Mouse (Mus musculus) forebrain, embryonic 13.5 days (tissue): Measurements from ENCODE around the gene Rsl24d1. TPM values are rescaled to one million over a fixed set of nuclear protein-coding genes. Genes with fewer than 3 reads are reported as not detected.
A peak's percentile ranks its signal among the peaks of the same experiment; 100 is the strongest.

Experiments
- ATAC-seq: fragments of 200-750 bp; cut with Nextera tagmentation; 2 replicates; pipeline ENCODE4 v1.8.0; 2017
- H3K27ac ChIP-seq: fragments of 300-500 bp; sonication (generic); 2 replicates; pipeline ENCODE4 v1.5.1; 2015; ENCODE audit warnings: inconsistent platforms, mild to moderate bottlenecking, moderate library complexity
- H3K27me3 ChIP-seq: fragments of 300-500 bp; sonication (generic); 2 replicates; pipeline ENCODE4 v1.6.1; 2015; ENCODE audit warnings: mild to moderate bottlenecking, inconsistent platforms
- H3K36me3 ChIP-seq: fragments of 300-500 bp; sonication (generic); 2 replicates; pipeline ENCODE4 v1.6.1; 2015; ENCODE audit warnings: mild to moderate bottlenecking, inconsistent platforms; ENCODE audit not compliant: poor library complexity, severe bottlenecking
- H3K4me1 ChIP-seq: fragments of 300-500 bp; sonication (generic); 2 replicates; pipeline ENCODE4 v1.6.1; 2015; ENCODE audit warnings: inconsistent platforms
- H3K4me2 ChIP-seq: fragments of 300-500 bp; sonication (generic); 2 replicates; pipeline ENCODE4 v1.6.1; 2015; ENCODE audit warnings: inconsistent platforms, mild to moderate bottlenecking, moderate library complexity
- H3K4me3 ChIP-seq: fragments of 300-500 bp; sonication (generic); 2 replicates; pipeline ENCODE4 v1.5.1; 2015; ENCODE audit warnings: mild to moderate bottlenecking, inconsistent platforms
- H3K9ac ChIP-seq: fragments of 300-500 bp; sonication (generic); 2 replicates; pipeline ENCODE4 v1.6.1; 2015; ENCODE audit warnings: mild to moderate bottlenecking, inconsistent platforms
- H3K9me3 ChIP-seq: fragments of 300-500 bp; sonication (generic); replicated peaks from 2 replicates; pipeline ENCODE4 v1.6.1; 2016; ENCODE audit warnings: inconsistent platforms
- WGBS: fragments of 180-500 bp; shearing (Covaris S2); methylation state at CpG from one replicate; pipeline ENCODE4 v1.1.7; 2015; 5-methylcytosine and 5-hydroxymethylcytosine counted together
- polyA plus RNA-seq: library from polyadenylated mRNA; unstranded; fragments of >200 nt; fragmentation: Nextera tagmentation; extraction: Ambion mirVana; gene quantifications from 2 replicates; pipeline ENCODE4 v1.2.1, GENCODE M21; 2015

Gene Rsl24d1
- polyA plus RNA-seq, 1 experiment from 2014 or later: 133 TPM

GRCm38 (mm10) chr9:73159265-73159664, 46.0 kb downstream of the Rsl24d1 start:
- no peaks in the 10 kb centered on the region for H3K27me3 ChIP-seq
- no peak for ATAC-seq
- H3K9ac ChIP-seq: no peak overlapping the region
- no peak overlapping the region for H3K4me3 ChIP-seq
- WGBS: 41% methylated on average over 1 of the region's 1 CpGs
- no peaks in the 10 kb centered on the region for H3K36me3 ChIP-seq
- H3K27ac ChIP-seq: no peak overlapping the region
- no peaks in the 10 kb centered on the region for H3K4me1 ChIP-seq
- no peak overlapping the region for H3K4me2 ChIP-seq
- H3K9me3 ChIP-seq: no peaks in the 10 kb centered on the region

- H3K9me3 ChIP-seq: no peaks in the 10 kb centered on the region
- peak overlapping the region; percentile 20; the same call in 1 of the 2 replicates for H3K4me3 ChIP-seq
- no peak overlapping the region for H3K9ac ChIP-seq
- WGBS: 21% methylated on average over 26 of the region's 26 CpGs
- no peaks in the 10 kb centered on the region for H3K4me1 ChIP-seq
- peak; percentile 82 for ATAC-seq
- H3K27me3 ChIP-seq: no peaks in the 10 kb centered on the region
- H3K36me3 ChIP-seq: no peaks in the 10 kb centered on the region
- peak overlapping the region; percentile 49 for H3K4me2 ChIP-seq
- H3K27ac ChIP-seq: no peak overlapping the region
Observed at GRCm38 (mm10) chr9:73162571-73163333, 49.5 kb downstream of the Rsl24d1 start.

GRCm38 (mm10) chr9:73165631-73166030, 52.4 kb downstream of the Rsl24d1 start:
- H3K4me2 ChIP-seq: no peak overlapping the region
- no peak overlapping the region for H3K4me3 ChIP-seq
- H3K9me3 ChIP-seq: no peaks in the 10 kb centered on the region; the same call in 1 of the 2 replicates
- whole genome bisulfite sequencing: 91% methylated on average over 4 of the region's 4 CpGs
- no peaks in the 10 kb centered on the region for H3K36me3 ChIP-seq
- no peaks in the 10 kb centered on the region for H3K27me3 ChIP-seq
- H3K27ac ChIP-seq: no peak overlapping the region
- no peak for ATAC-seq
- no peak overlapping the region for H3K9ac ChIP-seq
- H3K4me1 ChIP-seq: no peaks in the 10 kb centered on the region

Other genes with a start within 250 kb of the Rsl24d1 start
- gene Pygo1, start 187.8 kb upstream of the Rsl24d1 start, polyA plus RNA-seq: 10.5 and 10.7 TPM in 2 replicates
- 1.7 and 2.1 TPM in 2 replicates for gene Dyx1c1, start 154.6 kb upstream of the Rsl24d1 start, polyA plus RNA-seq
- not detected in 2 replicates for gene Gm44503, start 154.6 kb upstream of the Rsl24d1 start, polyA plus RNA-seq
- gene Ccpg1os, start 128.0 kb upstream of the Rsl24d1 start, polyA plus RNA-seq: 26.4 and 26.9 TPM in 2 replicates
- 32.0 and 32.5 TPM in 2 replicates for gene Ccpg1, start 128.0 kb upstream of the Rsl24d1 start, polyA plus RNA-seq
- 8.4 and 11.3 TPM in 2 replicates for gene Pigb, start 73.0 kb upstream of the Rsl24d1 start, polyA plus RNA-seq
- gene Rab27a, start 68.6 kb upstream of the Rsl24d1 start, polyA plus RNA-seq: 0.96 and 1.2 TPM in 2 replicates
- gene Khdc3, start 11.6 kb upstream of the Rsl24d1 start, polyA plus RNA-seq: not detected in 2 replicates
- not detected in 2 replicates for gene Gm20509, start 11.0 kb upstream of the Rsl24d1 start, polyA plus RNA-seq